Mouse (Mus musculus) cerebellum, adult 2 months (tissue): ENCODE results near the gene Ppm1h. TPM values are rescaled to one million over a fixed set of nuclear protein-coding genes. Genes with fewer than 3 reads are reported as not detected.
"Not testable (repeated sequence)": the region's sequence is repeated elsewhere in the genome, so short reads cannot be mapped to it uniquely, and the experiment has no call there.

ENCODE experiments used
- DNase-seq, 2 experiments: peaks; one replicate each; pipeline ENCODE4 v3.0.0; 2021
- H3K27ac ChIP-seq: fragments of 200-500 bp; 2 replicates; pipeline ENCODE4 v1.5.1; 2012; ENCODE audit warnings: low read length, control low read depth, inconsistent platforms; ENCODE audit not compliant: insufficient read depth
- H3K27me3 ChIP-seq: fragments of 200-500 bp; 2 replicates; pipeline ENCODE4 v1.6.1; 2012; ENCODE audit warnings: inconsistent platforms, mild to moderate bottlenecking, low read length, moderate library complexity; ENCODE audit not compliant: control insufficient read depth, insufficient read depth
- H3K4me1 ChIP-seq: fragments of 200-500 bp; 2 replicates; pipeline ENCODE4 v1.6.1; 2011; ENCODE audit warnings: low read length; ENCODE audit not compliant: control insufficient read depth, insufficient read depth
- H3K4me3 ChIP-seq: fragments of 200-500 bp; replicated peaks from 2 replicates; pipeline ENCODE3; 2011; ENCODE audit warnings: mild to moderate bottlenecking, low read depth, low read length, control low read depth; ENCODE audit not compliant: insufficient read depth
- CTCF ChIP-seq: fragments of 200-500 bp; IDR thresholded peaks from 2 replicates; pipeline ENCODE4 v1.5.1; 2011; ENCODE audit warnings: low read depth, mild to moderate bottlenecking, control low read depth, low read length, moderate library complexity, borderline replicate concordance; ENCODE audit not compliant: insufficient read depth
- POLR2A ChIP-seq: fragments of 200-500 bp; IDR thresholded peaks from 2 replicates; pipeline ENCODE4 v1.6.1; 2011; ENCODE audit warnings: low read length, control low read depth, borderline replicate concordance; ENCODE audit not compliant: insufficient read depth
- WGBS: fragments of 180-500 bp; shearing (Covaris S2); methylation state at CpG from one replicate; pipeline ENCODE4 v1.1.7; 2018; 5-methylcytosine and 5-hydroxymethylcytosine counted together
- polyA plus RNA-seq: library from polyadenylated mRNA; depleted of rRNA; stranded (reverse); fragments of >200 nt; gene quantifications from 2 replicates; pipeline ENCODE4 v1.2.3, GENCODE M21; 2012

Ppm1h gene
- polyA plus RNA-seq, 1 experiment: 30.4 TPM

GRCm38 (mm10) chr10:122931193-122931832 is 252.8 kb downstream of the Ppm1h start:
- Histone ChIP-seq H3K27ac (no peak overlapping the region; the same call in 1 of the 2 replicates), H3K4me3 (no peak overlapping the region), H3K4me1 (peaks cover 13% of the 10 kb centered on the region), H3K27me3 (no peaks in the 10 kb centered on the region)
- WGBS: 19% methylated on average over 13 of the region's 13 CpGs
- no peak for TF ChIP-seq POLR2A
- no peak for TF ChIP-seq CTCF
- DNase-seq: peak; percentile 63 to 70

- Histone ChIP-seq H3K27ac (no peak overlapping the region), H3K4me1 (peaks cover 13% of the 10 kb centered on the region), H3K27me3 (no peaks in the 10 kb centered on the region), H3K4me3 (no peak overlapping the region)
- TF ChIP-seq CTCF: no peak
- no peak for TF ChIP-seq POLR2A
- 87% methylated on average over 10 of the region's 10 CpGs for WGBS
- DNase-seq: no peak
Measured at GRCm38 (mm10) chr10:122931851-122932550, 253.4 kb downstream of the Ppm1h start.

- Histone ChIP-seq H3K4me3 (no peak overlapping the region), H3K27me3 (no peaks in the 10 kb centered on the region), H3K27ac (no peak overlapping the region), H3K4me1 (peaks cover 13% of the 10 kb centered on the region)
- 75% methylated on average over 15 of the region's 15 CpGs for WGBS
- no peak for DNase-seq
- no peak for TF ChIP-seq CTCF
- no peak for TF ChIP-seq POLR2A
Measured at GRCm38 (mm10) chr10:122933053-122933838, 254.7 kb downstream of the Ppm1h start.

GRCm38 (mm10) chr10:122935406-122935805 is 256.8 kb downstream of the Ppm1h start:
- not testable (repeated sequence) for H3K27ac ChIP-seq, H3K4me3 ChIP-seq, H3K27me3 ChIP-seq, DNase-seq
- peaks cover 13% of the 10 kb centered on the region for H3K4me1 ChIP-seq
- WGBS: no CpG with 5 or more reads among the region's 4 CpGs

- WGBS: no CpG with 5 or more reads among the region's 4 CpGs
- not testable (repeated sequence) for H3K27ac ChIP-seq, H3K27me3 ChIP-seq, H3K4me1 ChIP-seq, DNase-seq, H3K4me3 ChIP-seq
Measured at GRCm38 (mm10) chr10:122937380-122937779, 258.8 kb downstream of the Ppm1h start.

- H3K27ac ChIP-seq: no peak overlapping the region
- DNase-seq: no peak
- 93% methylated on average over 10 of the region's 10 CpGs for WGBS
- TF ChIP-seq POLR2A: no peak
- TF ChIP-seq CTCF: no peak
- H3K27me3 ChIP-seq: no peaks in the 10 kb centered on the region
- no peak overlapping the region for H3K4me3 ChIP-seq
- peaks cover 14% of the 10 kb centered on the region for H3K4me1 ChIP-seq
Measured at GRCm38 (mm10) chr10:122939546-122939945, 261.0 kb downstream of the Ppm1h start.

GRCm38 (mm10) chr10:122942771-122943170 is 264.2 kb downstream of the Ppm1h start:
- peak in 1 of 2 experiments; percentile 28 for DNase-seq
- TF ChIP-seq CTCF (no peak), POLR2A (no peak)
- Histone ChIP-seq H3K4me1 (peaks cover 14% of the 10 kb centered on the region), H3K4me3 (no peak overlapping the region), H3K27ac (no peak overlapping the region), H3K27me3 (no peaks in the 10 kb centered on the region)
- 47% methylated on average over 7 of the region's 7 CpGs for WGBS

- 83% methylated on average over 6 of the region's 6 CpGs for WGBS
- TF ChIP-seq POLR2A: no peak
- TF ChIP-seq CTCF: no peak
Measured at GRCm38 (mm10) chr10:122943824-122944223, 265.3 kb downstream of the Ppm1h start.

More at GRCm38 (mm10) chr10:122943824-122944223, 265.3 kb downstream of the Ppm1h start:
- DNase-seq: no peak
- H3K4me1 ChIP-seq: peaks cover 14% of the 10 kb centered on the region
- no peaks in the 10 kb centered on the region for H3K27me3 ChIP-seq
- H3K4me3 ChIP-seq: no peak overlapping the region
- no peak overlapping the region for H3K27ac ChIP-seq
